Mouse (Mus musculus): Measurements from ENCODE around the gene Ccdc142.
A peak's percentile ranks its signal among the peaks of the same experiment; 100 is the strongest.

The Ccdc142 gene

DNA sequence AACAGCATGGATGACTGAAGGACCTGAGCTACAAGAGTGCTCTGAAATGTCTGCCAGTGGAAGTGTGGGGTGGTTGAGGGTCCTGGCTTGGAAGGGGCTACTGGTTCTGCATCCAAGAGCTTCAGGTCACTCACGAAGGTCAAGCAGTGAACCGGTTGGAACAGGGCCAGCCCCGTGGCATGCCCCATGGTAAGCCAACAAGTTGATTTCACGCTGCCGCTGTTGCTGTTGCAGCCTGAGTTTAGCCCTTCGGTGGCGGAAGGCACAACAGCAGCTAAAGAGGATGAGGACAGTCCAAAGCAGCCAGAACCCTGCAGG lies 18.3 kb downstream of the Ccdc142 start:
- no peak for TF ChIP-seq GATA4 (IDR thresholded peaks at IDR 0.05; ENCODE audit: insufficient replicate concordance, low read length)

DNA sequence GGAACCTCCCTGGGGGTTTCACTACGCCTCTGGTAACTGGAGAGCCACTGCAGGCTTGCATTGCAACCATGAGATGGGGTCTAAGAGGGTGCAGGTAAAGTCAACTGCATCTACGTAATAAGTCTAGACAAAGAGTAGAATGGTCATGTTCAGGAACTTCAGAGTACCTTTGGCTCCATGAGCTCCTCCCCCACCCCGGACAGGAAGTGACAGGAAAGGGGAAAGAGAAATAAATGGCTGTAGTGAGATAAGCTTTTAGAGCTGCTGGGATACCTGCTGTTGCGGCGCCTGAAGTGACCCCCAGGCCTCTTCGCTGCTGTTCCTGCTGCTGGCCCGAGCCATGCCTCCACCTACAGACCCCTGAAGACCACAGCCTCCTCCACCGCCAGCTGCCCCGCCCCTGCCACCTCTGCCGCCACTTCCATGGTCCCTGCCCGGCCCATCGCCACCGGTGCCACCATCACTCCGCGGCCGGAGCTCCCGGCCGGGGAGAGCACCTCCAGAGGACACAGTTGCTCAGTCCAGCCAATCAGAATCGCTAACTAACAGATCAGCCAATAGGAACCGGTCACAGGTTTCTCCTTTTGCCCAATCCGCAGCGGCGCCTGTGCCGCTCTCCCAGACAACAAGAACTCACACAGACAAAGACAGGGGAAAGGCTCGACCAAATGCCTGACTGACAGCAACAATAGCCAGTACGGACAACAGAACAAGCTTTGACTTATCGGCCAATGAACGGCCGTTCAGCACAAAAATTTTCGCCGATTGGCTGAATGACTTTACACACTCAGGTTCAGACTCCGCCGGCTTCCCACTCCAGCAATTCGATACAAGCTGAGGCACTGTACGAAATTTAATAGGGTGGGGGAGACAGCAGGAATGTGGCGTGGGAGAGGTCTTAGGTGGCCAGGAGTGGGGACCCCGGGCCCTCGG lies 19.8 kb downstream of the Ccdc142 start, which contains the start of gene Wbp1:
Wbp1 (minus strand) TSS at position 630 of the 933 bp plus-strand sequence.
- TF ChIP-seq GATA4 (IDR thresholded peaks at IDR 0.05; ENCODE audit: insufficient replicate concordance, low read length) = no peak

DNA sequence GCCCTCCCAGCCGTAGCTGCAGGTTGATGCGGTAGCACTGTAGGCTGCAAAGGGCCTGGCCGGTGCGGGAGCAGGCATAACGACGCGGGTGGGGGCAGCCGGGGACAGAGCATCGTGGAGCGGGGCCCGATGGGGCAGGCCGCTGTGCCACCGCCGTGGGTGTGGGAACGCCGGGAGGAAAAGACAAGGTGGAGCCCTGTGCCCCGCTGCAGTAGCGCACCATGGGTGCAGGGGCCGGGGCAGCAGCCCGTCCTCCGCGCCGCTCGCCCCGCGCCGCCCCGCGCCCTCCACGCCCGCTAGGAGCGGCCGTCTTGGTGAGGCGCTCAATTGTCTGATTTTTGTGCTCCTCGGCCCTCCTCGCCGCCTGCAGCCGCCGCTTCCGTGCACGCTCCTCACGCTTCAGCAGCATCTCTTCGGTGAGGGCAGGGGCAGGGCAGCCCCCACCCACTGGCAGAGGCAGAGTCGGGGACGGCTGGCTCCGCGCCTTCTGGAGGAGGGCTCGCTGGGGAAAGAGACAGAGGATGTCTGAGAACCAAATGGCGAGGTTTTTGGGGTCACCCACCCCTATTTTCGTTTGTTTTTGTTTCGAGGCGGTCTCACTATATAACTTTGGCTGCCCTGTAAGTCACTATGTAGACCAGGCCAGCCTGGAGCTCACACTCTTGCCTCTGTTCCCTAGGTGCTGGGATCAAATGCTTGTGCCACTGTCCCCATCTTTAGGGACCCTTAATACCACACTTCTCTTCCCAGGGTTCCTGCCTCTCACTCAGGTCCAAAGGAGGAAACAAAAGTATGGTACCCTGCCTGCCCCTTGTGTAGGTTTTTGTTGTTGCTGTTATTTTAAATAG lies 20.7 kb downstream of the Ccdc142 start:
- no peak for TF ChIP-seq GATA4 (IDR thresholded peaks at IDR 0.05; ENCODE audit: insufficient replicate concordance, low read length)

DNA sequence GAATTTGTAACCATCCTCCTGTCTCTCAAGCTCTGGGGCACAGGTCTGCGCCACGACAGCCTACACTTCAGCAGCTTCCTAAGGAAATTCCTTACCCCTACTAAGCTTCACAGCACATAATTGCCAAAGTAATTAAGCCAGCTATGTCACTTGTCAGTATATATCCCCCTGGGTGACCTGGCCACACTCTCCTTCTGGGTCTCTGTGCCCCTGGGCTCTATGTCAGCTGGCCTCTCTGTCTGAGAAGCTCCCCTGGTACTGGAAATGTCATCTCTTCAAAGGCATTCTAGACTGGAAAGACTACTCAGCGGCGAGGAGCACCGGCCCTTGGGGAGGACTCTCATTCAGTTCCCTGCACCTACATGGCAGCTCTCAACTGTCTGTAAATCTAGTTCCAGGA lies 21.6 kb downstream of the Ccdc142 start:
- no peak for TF ChIP-seq GATA4 (IDR thresholded peaks at IDR 0.05; ENCODE audit: insufficient replicate concordance, low read length)

DNA sequence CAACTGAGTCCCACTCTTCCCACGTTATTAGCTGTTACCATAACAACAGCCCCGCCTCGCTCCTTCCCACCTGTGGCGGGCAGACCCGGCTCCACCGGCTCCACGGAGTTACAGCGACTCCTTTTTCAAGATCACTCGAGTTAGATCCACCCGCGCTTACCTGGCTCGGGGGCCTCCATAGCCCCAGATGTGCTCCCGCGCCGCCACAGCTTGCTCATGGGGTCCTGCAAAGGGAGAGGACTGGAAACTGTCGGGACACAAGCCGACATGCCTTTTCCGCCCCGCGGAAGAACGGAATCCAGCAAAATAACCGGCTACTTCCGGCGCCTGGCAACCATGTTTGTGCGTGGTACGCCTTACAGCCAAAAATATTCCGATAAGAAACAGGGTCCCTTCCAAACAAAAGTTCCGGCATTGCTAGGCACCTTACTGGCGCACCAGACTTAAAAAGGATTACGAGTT lies 23.5 kb downstream of the Ccdc142 start:
- TF ChIP-seq GATA4 (IDR thresholded peaks at IDR 0.05; ENCODE audit: insufficient replicate concordance, low read length) = no peak

DNA sequence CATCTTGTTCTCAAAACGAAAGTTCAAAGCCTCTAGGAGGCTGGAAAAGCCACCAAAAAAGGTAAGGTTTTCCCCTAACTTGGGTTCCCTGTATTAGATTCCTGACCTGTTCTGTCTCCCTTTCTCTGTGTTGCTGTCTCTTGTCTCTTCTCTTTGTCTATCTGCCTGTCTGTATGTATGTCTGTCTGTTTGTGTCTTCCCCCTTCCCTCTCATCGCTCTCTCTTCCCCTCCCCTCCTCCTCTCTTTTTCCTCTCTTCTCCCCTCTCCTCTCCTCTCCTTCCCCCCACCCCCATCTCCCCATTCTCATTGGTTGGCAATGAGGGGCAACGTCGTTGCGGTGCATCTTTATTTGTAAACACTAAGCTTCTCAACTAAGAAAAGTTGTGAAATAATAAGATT lies 23.9 kb downstream of the Ccdc142 start, which contains the start of gene Ino80b:
Ino80b (minus strand) TSS at position 101 of the 400 bp plus-strand sequence.
- no peak for TF ChIP-seq GATA4 (IDR thresholded peaks at IDR 0.05; ENCODE audit: insufficient replicate concordance, low read length)

DNA sequence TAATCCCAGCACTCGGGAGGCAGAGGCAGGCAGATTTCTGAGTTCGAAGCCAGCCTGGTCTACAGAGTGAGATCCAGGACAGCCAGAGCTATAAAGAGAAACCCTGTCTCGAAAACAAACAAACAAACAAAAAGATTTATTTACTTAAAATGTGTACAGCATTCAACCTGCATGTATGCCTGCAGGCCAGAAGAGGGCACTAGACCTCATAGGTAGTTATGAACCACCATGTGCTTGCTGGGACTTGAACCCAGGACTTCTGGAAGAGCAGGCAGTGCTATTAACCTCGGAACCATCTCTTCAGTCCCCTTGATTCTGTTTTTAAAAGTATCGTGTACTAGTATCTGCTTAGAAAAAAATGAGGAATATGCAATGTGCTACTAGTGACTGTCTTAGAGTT lies 26.0 kb downstream of the Ccdc142 start:
- TF ChIP-seq GATA4 (IDR thresholded peaks at IDR 0.05; ENCODE audit: insufficient replicate concordance, low read length) = no peak

DNA sequence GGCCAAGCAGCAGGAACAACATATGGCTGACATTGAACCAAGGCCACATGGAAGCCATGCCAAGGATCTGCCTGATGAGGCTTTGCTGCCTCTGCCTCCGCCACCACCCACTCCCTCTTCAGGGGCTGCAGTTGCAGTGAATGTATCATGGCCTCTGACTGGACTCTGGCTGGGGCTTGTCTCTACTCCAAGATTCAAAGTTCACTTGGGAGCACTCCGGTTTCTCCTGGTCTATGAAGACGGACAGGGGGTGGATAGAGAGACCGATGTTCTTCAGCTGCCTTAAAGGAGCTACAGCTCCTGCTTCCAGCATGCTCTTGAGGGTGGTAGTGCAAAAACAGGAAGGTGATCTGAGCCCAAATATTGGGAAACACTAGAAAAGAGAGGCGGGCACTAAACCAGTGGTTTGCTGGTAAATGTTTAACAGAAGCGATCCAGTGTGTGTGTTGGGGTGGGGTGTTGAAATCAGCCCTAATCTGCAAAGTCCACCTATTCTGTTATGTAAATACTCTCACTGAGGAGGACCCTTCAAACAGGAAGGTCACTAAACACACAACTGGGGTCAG lies 30.2 kb downstream of the Ccdc142 start:
- peak; percentile 41; the same call in 1 of the 2 replicates for TF ChIP-seq GATA4 (IDR thresholded peaks at IDR 0.05; ENCODE audit: insufficient replicate concordance, low read length)

DNA sequence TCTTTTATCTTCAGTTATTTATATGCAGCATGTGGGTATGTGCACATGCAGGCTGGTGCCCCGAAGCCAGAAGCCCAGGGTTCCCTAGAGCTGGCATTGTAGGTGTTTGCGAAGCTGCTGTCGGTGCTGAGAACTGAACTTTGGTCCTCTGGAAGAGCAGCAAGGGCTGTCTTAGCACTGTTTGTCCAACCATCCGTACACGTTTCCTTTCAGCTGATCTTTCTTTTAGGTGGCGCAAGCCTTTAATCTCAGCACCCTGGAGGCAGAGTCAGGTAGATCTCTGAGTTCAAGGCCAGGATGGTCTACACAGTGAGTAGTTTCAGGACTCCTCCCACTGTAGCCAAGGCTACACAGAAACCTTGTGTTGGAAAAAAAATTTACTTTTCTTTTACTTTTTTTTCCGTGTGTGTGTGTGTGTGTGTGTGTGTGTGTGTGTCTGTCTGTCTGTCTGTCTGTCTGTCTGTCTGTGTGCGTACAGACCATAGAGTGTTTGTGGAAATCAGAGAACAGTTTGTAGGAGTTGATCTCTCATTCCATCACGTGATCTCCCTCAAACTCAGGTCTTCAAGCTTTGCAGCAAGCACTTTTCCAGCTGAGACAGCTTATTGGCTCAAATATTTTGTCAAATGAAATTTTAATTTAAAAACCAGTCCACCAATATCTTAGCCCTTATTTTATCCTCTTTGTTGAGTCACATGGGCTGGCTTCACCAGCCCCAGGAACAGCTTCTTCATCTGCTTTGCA lies 30.9 kb downstream of the Ccdc142 start:
- no peak for TF ChIP-seq GATA4 (IDR thresholded peaks at IDR 0.05; ENCODE audit: insufficient replicate concordance, low read length)

DNA sequence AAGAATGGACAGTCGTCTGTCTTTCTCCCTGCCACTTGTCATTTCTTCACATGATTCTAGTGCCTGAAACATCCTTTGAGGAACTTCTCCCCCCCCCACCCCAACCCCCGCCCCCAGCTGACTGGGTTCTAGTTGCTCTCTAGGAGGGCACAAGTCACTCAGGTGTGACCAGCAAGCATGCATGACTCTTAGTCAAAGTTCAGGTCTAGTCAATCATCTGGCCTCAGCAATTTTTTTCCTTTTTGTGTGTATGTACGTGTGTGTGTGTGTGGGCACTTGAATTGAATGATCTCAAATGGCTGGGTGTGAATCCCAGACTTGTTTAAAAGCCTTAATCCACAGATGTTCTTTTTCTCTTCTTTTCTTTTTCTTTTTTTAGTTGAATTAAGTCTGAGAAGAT lies 32.8 kb downstream of the Ccdc142 start:
- TF ChIP-seq GATA4 (IDR thresholded peaks at IDR 0.05; ENCODE audit: insufficient replicate concordance, low read length) = no peak

DNA sequence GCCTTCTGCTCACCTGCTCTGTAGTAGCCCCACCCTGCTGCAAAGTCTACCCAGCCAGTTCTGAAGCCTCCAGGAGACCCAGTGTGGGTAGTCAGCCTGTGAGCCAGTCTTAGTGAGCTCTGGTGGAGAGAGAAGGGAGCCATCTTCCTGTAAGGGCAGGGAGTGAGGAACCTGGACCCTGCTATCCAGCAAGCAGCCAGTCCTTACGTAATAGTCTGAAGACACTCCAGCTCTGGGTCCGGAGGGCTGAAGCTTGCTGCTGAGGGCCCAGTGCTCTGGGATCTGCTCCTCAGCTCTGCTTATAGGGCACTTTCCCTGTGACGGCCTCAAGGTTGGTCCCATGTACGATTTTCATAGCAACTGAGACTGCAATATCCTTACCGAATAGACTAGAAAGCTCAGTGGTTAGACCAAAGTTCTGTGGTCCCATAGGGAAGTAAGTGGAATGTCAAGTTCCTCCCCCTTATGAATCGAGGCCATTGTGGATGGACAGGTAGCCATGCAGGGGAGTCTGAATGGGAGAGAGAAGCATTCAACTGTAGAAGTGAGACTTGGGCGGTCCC lies 33.6 kb downstream of the Ccdc142 start, which contains the start of gene Rtkn:
Rtkn (plus strand) TSS at position 513 of the 563 bp plus-strand sequence.
- no peak for TF ChIP-seq GATA4 (IDR thresholded peaks at IDR 0.05; ENCODE audit: insufficient replicate concordance, low read length)

DNA sequence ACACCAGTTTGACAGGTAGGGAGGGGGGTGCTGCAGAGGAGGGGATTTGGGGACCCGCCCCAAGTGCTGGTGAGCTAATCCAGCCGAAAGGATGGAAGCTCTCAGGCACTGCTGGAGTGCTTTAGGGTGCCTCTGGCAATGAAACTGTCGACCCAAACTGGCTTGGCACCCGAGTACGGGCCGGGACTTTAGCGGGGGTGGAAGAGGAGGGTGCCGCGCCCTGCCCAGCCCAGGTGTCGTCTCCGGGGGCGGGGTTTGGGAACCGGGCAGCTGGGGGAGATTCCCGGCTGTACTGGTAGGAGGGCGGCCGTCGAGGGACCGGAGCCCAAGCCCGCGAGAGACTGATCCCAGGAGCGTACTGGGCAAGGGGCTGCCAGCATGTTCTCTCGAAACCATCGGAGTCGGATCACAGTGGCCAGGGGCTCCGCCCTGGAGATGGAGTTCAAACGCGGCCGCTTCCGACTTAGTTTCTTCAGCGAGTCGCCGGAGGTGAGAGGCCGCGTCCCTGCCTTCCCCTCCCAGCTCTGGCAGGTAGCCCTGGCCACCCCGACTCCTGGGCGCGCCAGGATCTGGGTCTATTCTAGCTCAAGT lies 34.3 kb downstream of the Ccdc142 start:
- no peak for TF ChIP-seq GATA4 (IDR thresholded peaks at IDR 0.05; ENCODE audit: insufficient replicate concordance, low read length)

DNA sequence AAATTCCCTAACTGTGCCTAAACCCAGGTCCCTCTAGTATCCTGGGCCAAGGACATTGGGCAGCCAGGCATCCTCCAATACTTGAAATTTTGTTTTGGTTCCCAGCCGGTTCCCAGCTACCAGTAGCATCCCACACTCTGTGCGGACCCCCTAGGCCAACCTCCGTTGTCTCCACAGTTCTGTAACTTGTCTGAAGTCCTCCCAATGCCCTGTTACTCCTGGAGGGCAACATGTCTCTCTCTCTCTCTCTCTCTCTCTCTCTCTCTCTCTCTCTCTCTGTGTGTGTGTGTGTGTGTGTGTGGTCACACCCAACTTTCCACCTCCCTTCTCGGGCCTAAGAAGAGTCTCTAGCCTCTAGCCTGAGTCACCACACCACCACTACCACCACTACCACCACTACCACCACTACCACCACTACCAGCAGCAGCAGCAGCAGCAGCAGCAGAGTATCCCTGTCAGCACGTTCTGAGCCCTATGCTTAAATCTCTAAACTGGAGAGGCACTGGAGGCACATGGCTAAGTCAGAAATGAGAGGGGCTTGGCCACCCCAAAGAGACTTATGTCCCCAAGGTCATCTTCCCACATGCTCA lies 35.0 kb downstream of the Ccdc142 start:
- TF ChIP-seq GATA4 (IDR thresholded peaks at IDR 0.05; ENCODE audit: insufficient replicate concordance, low read length) = no peak

All from liver, adult (tissue).